Comparison of ENCODE assay signal across 25 mouse cellular contexts in genomic region chr11:18850772-18851171, GRCm38 (mm10).
"Had no signal": no experiment of that assay in that cellular context is flagged by ENCODE, and none has a peak within 500 bp of the region (broad histone marks: within the 10 kb centered on the region; RNA-seq: fewer than 3 reads in every experiment).

No protein-coding gene starts in this region.

- H3K4me1 ChIP-seq: heart, embryonic 13.5 days; heart, embryonic 15.5 days; hindbrain, embryonic 13.5 days; intestine, embryonic 15.5 days; limb, embryonic 12.5 days; liver, embryonic 13.5 days; liver, embryonic 15.5 days had no signal

- H3K4me3 ChIP-seq: heart, adult 2 months; heart, embryonic 13.5 days; heart, embryonic 15.5 days; hindbrain, embryonic 13.5 days; intestine, embryonic 15.5 days; layer of hippocampus, adult 2 months; left cerebral cortex, adult 2 months; limb, embryonic 10.5 days; limb, embryonic 12.5 days; liver, embryonic 13.5 days; liver, embryonic 15.5 days had no signal

- H3K36me3 ChIP-seq: heart, embryonic 13.5 days; heart, embryonic 15.5 days; hindbrain, embryonic 13.5 days; intestine, embryonic 15.5 days; limb, embryonic 10.5 days; limb, embryonic 12.5 days; liver, embryonic 13.5 days; liver, embryonic 15.5 days had no signal

- H3K27ac ChIP-seq: heart, adult 2 months; heart, embryonic 13.5 days; heart, embryonic 15.5 days; hindbrain, embryonic 13.5 days; intestine, embryonic 15.5 days; layer of hippocampus, adult 2 months; left cerebral cortex, adult 2 months; limb, embryonic 10.5 days; limb, embryonic 12.5 days; liver, embryonic 13.5 days; liver, embryonic 15.5 days had no signal

- ATAC-seq: hindbrain, embryonic 16.5 days; inflammation-experienced regulatory T-cells, adult 6 months; intestine, embryonic 15.5 days; intestine, postnatal 0 days; liver, postnatal 0 days had no signal

- H3K4me2 ChIP-seq: heart, embryonic 11.5 days; heart, embryonic 13.5 days; heart, embryonic 15.5 days; hindbrain, embryonic 13.5 days; intestine, embryonic 15.5 days; limb, embryonic 12.5 days; liver, embryonic 11.5 days; liver, embryonic 13.5 days; liver, embryonic 15.5 days had no signal

- H3K9ac ChIP-seq: heart, embryonic 13.5 days; heart, embryonic 15.5 days; hindbrain, embryonic 13.5 days; intestine, embryonic 15.5 days; limb, embryonic 12.5 days; liver, embryonic 13.5 days; liver, embryonic 15.5 days; liver, postnatal 0 days had no signal

- DNase-seq: gastrocnemius, postnatal 14 days; gastrocnemius, postnatal 36 days; heart, adult 11 months; heart, adult 2 months; heart, postnatal 14 days; heart, postnatal 36 days; kidney, adult 18-20 months; kidney, postnatal 14 days; liver; liver, embryonic 13.5 days; liver, postnatal 0 days had no signal

- H3K27me3 ChIP-seq: heart, embryonic 13.5 days; heart, embryonic 15.5 days; hindbrain, embryonic 13.5 days; intestine, embryonic 15.5 days; limb, embryonic 12.5 days; liver, embryonic 13.5 days; liver, embryonic 15.5 days had no signal

- H3K9me3 ChIP-seq: heart, embryonic 13.5 days; heart, embryonic 15.5 days; hindbrain, embryonic 13.5 days; intestine, embryonic 15.5 days; limb, embryonic 10.5 days; limb, embryonic 12.5 days; liver, embryonic 13.5 days; liver, embryonic 15.5 days had no signal
